Mouse (Mus musculus): ENCODE results near the gene Psmd12. TPM values are rescaled to one million over a fixed set of nuclear protein-coding genes. Genes with fewer than 3 reads are reported as not detected.
A peak's percentile ranks its signal among the peaks of the same experiment; 100 is the strongest.

Psmd12 gene
- polyA plus RNA-seq, 1 experiment from 2014 or later = 172 TPM

GRCm38 (mm10) chr11:107529320-107529719 is 50.0 kb downstream of the Psmd12 start:
- H3K27ac ChIP-seq (ENCODE audit: low read depth) = peak overlapping the region; percentile 48; the same call in 1 of the 2 replicates
- no peaks in the 10 kb centered on the region for H3K9me3 ChIP-seq (ENCODE audit: control insufficient read depth, low read length)
- no peaks in the 10 kb centered on the region for H3K36me3 ChIP-seq (ENCODE audit: control insufficient read depth, insufficient read depth, low read length)
- ATAC-seq (replicated peaks; ENCODE audit: low FRiP score, low TSS enrichment, low read depth) (no peak), DNase-seq (ENCODE audit: low spot score) (no peak)
- H3K9ac ChIP-seq (ENCODE audit: low read length) = no peak overlapping the region
- no peaks in the 10 kb centered on the region for H3K27me3 ChIP-seq (replicated peaks; ENCODE audit: control insufficient read depth, insufficient read depth, low read length)
- WGBS = 45% methylated on average over 8 of the region's 8 CpGs
- H3K4me2 ChIP-seq (ENCODE audit: low read length) = no peak overlapping the region
- H3K4me1 ChIP-seq (replicated peaks; ENCODE audit: control insufficient read depth, insufficient read depth, low read length) = no peaks in the 10 kb centered on the region
- H3K4me3 ChIP-seq (ENCODE audit: low read depth, low read length) = no peak overlapping the region

- DNase-seq (ENCODE audit: low spot score) (no peak), ATAC-seq (replicated peaks; ENCODE audit: low FRiP score, low TSS enrichment, low read depth) (no peak)
- Histone ChIP-seq H3K4me2 (ENCODE audit: low read length) (no peak overlapping the region), H3K9ac (ENCODE audit: low read length) (no peak overlapping the region), H3K4me3 (ENCODE audit: low read depth, low read length) (no peak overlapping the region), H3K27me3 (replicated peaks; ENCODE audit: control insufficient read depth, insufficient read depth, low read length) (no peaks in the 10 kb centered on the region), H3K27ac (ENCODE audit: low read depth) (no peak overlapping the region), H3K4me1 (replicated peaks; ENCODE audit: control insufficient read depth, insufficient read depth, low read length) (no peaks in the 10 kb centered on the region), H3K36me3 (ENCODE audit: control insufficient read depth, insufficient read depth, low read length) (no peaks in the 10 kb centered on the region), H3K9me3 (ENCODE audit: control insufficient read depth, low read length) (no peaks in the 10 kb centered on the region)
- WGBS = 78% methylated on average over 4 of the region's 4 CpGs
These were observed 52.2 kb downstream of the Psmd12 start for GRCm38 (mm10) chr11:107531445-107531844.

GRCm38 (mm10) chr11:107532271-107532670 is 53.0 kb downstream of the Psmd12 start:
- H3K4me2 ChIP-seq (ENCODE audit: low read length) = no peak overlapping the region
- no peak for ATAC-seq (replicated peaks; ENCODE audit: low FRiP score, low TSS enrichment, low read depth)
- H3K9ac ChIP-seq (ENCODE audit: low read length) = no peak overlapping the region
- DNase-seq (ENCODE audit: low spot score) = no peak
- no peak overlapping the region for H3K27ac ChIP-seq (ENCODE audit: low read depth)
- WGBS = 40% methylated on average over 5 of the region's 5 CpGs
- no peaks in the 10 kb centered on the region for H3K27me3 ChIP-seq (replicated peaks; ENCODE audit: control insufficient read depth, insufficient read depth, low read length)
- no peak overlapping the region for H3K4me3 ChIP-seq (ENCODE audit: low read depth, low read length)
- no peaks in the 10 kb centered on the region for H3K4me1 ChIP-seq (replicated peaks; ENCODE audit: control insufficient read depth, insufficient read depth, low read length)
- no peaks in the 10 kb centered on the region for H3K9me3 ChIP-seq (ENCODE audit: control insufficient read depth, low read length)
- no peaks in the 10 kb centered on the region for H3K36me3 ChIP-seq (ENCODE audit: control insufficient read depth, insufficient read depth, low read length)

GRCm38 (mm10) chr11:107538994-107539393 is 59.7 kb downstream of the Psmd12 start:
- Histone ChIP-seq H3K4me1 (replicated peaks; ENCODE audit: control insufficient read depth, insufficient read depth, low read length) (no peaks in the 10 kb centered on the region), H3K9me3 (ENCODE audit: control insufficient read depth, low read length) (no peaks in the 10 kb centered on the region), H3K4me3 (ENCODE audit: low read depth, low read length) (no peak overlapping the region), H3K9ac (ENCODE audit: low read length) (no peak overlapping the region), H3K4me2 (ENCODE audit: low read length) (no peak overlapping the region), H3K36me3 (ENCODE audit: control insufficient read depth, insufficient read depth, low read length) (no peaks in the 10 kb centered on the region), H3K27ac (ENCODE audit: low read depth) (no peak overlapping the region), H3K27me3 (replicated peaks; ENCODE audit: control insufficient read depth, insufficient read depth, low read length) (no peaks in the 10 kb centered on the region)
- no peak for DNase-seq (ENCODE audit: low spot score)
- 88% methylated on average over 4 of the region's 4 CpGs for whole genome bisulfite sequencing
- no peak for ATAC-seq (replicated peaks; ENCODE audit: low FRiP score, low TSS enrichment, low read depth)

GRCm38 (mm10) chr11:107540339-107540738 is 61.1 kb downstream of the Psmd12 start:
- ATAC-seq (replicated peaks; ENCODE audit: low FRiP score, low TSS enrichment, low read depth) (no peak), DNase-seq (ENCODE audit: low spot score) (no peak)
- 57% methylated on average over 1 of the region's 1 CpGs for WGBS
- Histone ChIP-seq H3K9me3 (ENCODE audit: control insufficient read depth, low read length) (no peaks in the 10 kb centered on the region), H3K36me3 (ENCODE audit: control insufficient read depth, insufficient read depth, low read length) (no peaks in the 10 kb centered on the region), H3K9ac (ENCODE audit: low read length) (no peak overlapping the region), H3K27me3 (replicated peaks; ENCODE audit: control insufficient read depth, insufficient read depth, low read length) (no peaks in the 10 kb centered on the region), H3K27ac (ENCODE audit: low read depth) (no peak overlapping the region), H3K4me2 (ENCODE audit: low read length) (no peak overlapping the region), H3K4me1 (replicated peaks; ENCODE audit: control insufficient read depth, insufficient read depth, low read length) (no peaks in the 10 kb centered on the region), H3K4me3 (ENCODE audit: low read depth, low read length) (no peak overlapping the region)

GRCm38 (mm10) chr11:107545747-107546476 is 66.6 kb downstream of the Psmd12 start:
- Histone ChIP-seq H3K27me3 (replicated peaks; ENCODE audit: control insufficient read depth, insufficient read depth, low read length) (no peaks in the 10 kb centered on the region), H3K9me3 (ENCODE audit: control insufficient read depth, low read length) (no peaks in the 10 kb centered on the region), H3K9ac (ENCODE audit: low read length) (no peak overlapping the region; the same call in 1 of the 2 replicates), H3K4me2 (ENCODE audit: low read length) (peak overlapping the region; percentile 100), H3K36me3 (ENCODE audit: control insufficient read depth, insufficient read depth, low read length) (peaks cover 16% of the 10 kb centered on the region), H3K4me1 (replicated peaks; ENCODE audit: control insufficient read depth, insufficient read depth, low read length) (0 out of 2 replicates have a peak, but pooled peaks cover 2% of the 10 kb centered on the region), H3K27ac (ENCODE audit: low read depth) (peak overlapping the region; percentile 19), H3K4me3 (ENCODE audit: low read depth, low read length) (peak overlapping the region; percentile 96; the same call in 1 of the 2 replicates)
- ATAC-seq (replicated peaks; ENCODE audit: low FRiP score, low TSS enrichment, low read depth) (peak; percentile 50; the same call in 1 of the 2 replicates), DNase-seq (ENCODE audit: low spot score) (no peak)
- WGBS = 22% methylated on average over 13 of the region's 13 CpGs

- peak overlapping the region; percentile 100 for H3K4me2 ChIP-seq (ENCODE audit: low read length)
- no peaks in the 10 kb centered on the region for H3K27me3 ChIP-seq (replicated peaks; ENCODE audit: control insufficient read depth, insufficient read depth, low read length)
- peaks cover 19% of the 10 kb centered on the region for H3K36me3 ChIP-seq (ENCODE audit: control insufficient read depth, insufficient read depth, low read length)
- H3K9me3 ChIP-seq (ENCODE audit: control insufficient read depth, low read length) = no peaks in the 10 kb centered on the region
- peak overlapping the region; percentile 96 for H3K4me3 ChIP-seq (ENCODE audit: low read depth, low read length)
- peak; percentile 84 for DNase-seq (ENCODE audit: low spot score)
- whole genome bisulfite sequencing = under 1% methylated on average over 36 of the region's 37 CpGs
- peak; percentile 73 for ATAC-seq (replicated peaks; ENCODE audit: low FRiP score, low TSS enrichment, low read depth)
- peak overlapping the region; percentile 19 for H3K27ac ChIP-seq (ENCODE audit: low read depth)
- H3K9ac ChIP-seq (ENCODE audit: low read length) = peak overlapping the region; percentile 89
- H3K4me1 ChIP-seq (replicated peaks; ENCODE audit: control insufficient read depth, insufficient read depth, low read length) = 0 out of 2 replicates have a peak, but pooled peaks cover 2% of the 10 kb centered on the region
These were observed 67.5 kb downstream of the Psmd12 start for GRCm38 (mm10) chr11:107546667-107547301.

- 1% methylated on average over 66 of the region's 70 CpGs for WGBS
These were observed 68.3 kb downstream of the Psmd12 start, which contains the start of gene Helz for GRCm38 (mm10) chr11:107547351-107548203. Gene Helz (plus strand): TSS chr11:107547930.

More at GRCm38 (mm10) chr11:107547351-107548203, 68.3 kb downstream of the Psmd12 start, which contains the start of gene Helz:
- DNase-seq (ENCODE audit: low spot score) (peak; percentile 91), ATAC-seq (replicated peaks; ENCODE audit: low FRiP score, low TSS enrichment, low read depth) (peak; percentile 73)
- H3K9ac ChIP-seq (ENCODE audit: low read length) = peak within 1 kb of the TSS; percentile 89
- peak within 1 kb of the TSS; percentile 96 for H3K4me3 ChIP-seq (ENCODE audit: low read depth, low read length)
- H3K27me3 ChIP-seq (replicated peaks; ENCODE audit: control insufficient read depth, insufficient read depth, low read length) = no peaks in the 10 kb centered on the region
- 0 out of 2 replicates have a peak, but pooled peaks cover 2% of the 10 kb centered on the region for H3K4me1 ChIP-seq (replicated peaks; ENCODE audit: control insufficient read depth, insufficient read depth, low read length)
- peak within 1 kb of the TSS; percentile 100 for H3K4me2 ChIP-seq (ENCODE audit: low read length)
- H3K9me3 ChIP-seq (ENCODE audit: control insufficient read depth, low read length) = no peaks in the 10 kb centered on the region
- H3K36me3 ChIP-seq (ENCODE audit: control insufficient read depth, insufficient read depth, low read length) = peaks cover 24% of the 10 kb centered on the region
- H3K27ac ChIP-seq (ENCODE audit: low read depth) = peak within 1 kb of the TSS; percentile 75

Measured in intestine, embryonic 14.5 days (tissue).